Mouse (Mus musculus): Measurements from ENCODE around the gene Vmn1r43.
"Not testable (repeated sequence)": the region's sequence is repeated elsewhere in the genome, so short reads cannot be mapped to it uniquely, and the experiment has no call there.

Vmn1r43 gene

DNA sequence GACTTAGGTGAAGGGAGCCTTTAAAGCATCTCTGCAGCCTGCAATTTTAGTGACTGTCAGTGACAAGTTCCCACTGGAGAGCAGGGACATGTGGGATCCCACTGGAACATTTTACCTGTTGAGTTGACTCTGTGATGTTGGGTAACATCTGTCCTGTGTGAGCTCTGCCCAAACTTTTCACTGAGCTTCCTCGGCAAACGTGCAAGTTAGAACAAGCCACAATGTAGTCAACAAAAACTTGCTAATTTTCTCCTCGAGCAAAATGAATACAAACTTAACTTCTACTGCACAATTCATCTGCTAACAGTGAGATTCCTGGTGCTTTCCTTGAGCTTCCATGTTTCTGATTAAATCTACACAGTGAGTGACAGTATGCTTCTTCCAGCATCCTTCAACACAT lies at the start of gene Vmn1r43, which contains the start of gene Vmn1r42:
TSS of gene Vmn1r43 (minus strand) at position 101 of the 400 bp plus-strand sequence.
TSS of gene Vmn1r42 (minus strand) at position 101 of the 400 bp plus-strand sequence.
- not testable (repeated sequence) for DNase-seq (ENCODE audit: low spot score)

DNA sequence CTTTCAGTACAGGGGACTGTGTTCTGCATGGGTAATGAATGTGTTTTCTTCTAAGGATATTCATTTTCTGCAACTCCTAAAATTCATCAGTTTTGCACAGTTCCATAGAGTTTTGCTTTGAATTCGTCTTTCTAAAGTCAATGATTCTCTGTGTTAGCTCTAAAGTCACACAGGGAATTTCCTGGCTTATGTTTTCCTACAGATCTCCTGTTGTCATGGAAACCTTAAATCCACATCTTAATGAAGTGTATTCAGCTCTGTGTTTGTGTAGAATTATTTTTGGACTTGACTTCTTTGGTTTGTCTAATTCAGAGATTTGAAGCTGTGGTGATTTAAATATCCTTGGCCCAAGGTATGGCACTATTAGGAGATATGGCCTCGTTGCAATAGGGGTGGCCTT lies 7.6 kb upstream of the Vmn1r43 start:
- DNase-seq (ENCODE audit: low spot score) = no peak

DNA sequence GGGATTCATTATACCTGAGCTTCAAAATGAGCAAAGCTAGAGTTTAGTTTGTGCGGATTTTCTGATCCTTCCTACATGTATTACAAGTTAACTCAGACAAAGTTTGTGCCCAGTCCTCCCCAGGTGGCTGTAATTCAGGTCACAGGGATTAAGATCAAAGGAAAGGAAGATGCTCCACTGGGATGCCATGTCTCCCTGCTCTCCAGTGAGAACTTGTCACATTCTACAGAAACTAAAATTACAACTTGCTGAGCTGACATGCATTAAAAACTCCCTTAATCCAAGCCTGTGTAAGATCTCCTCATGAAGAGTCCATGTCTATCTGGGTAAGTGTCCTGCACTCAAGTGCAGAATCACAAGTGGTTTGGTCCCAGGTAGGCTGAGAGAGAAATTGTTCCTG lies 7.1 kb upstream of the Vmn1r43 start, which contains the start of gene Vmn1r44:
TSS of gene Vmn1r44 (plus strand) at position 301 of the 400 bp plus-strand sequence.
- DNase-seq (ENCODE audit: low spot score) = no peak

DNA sequence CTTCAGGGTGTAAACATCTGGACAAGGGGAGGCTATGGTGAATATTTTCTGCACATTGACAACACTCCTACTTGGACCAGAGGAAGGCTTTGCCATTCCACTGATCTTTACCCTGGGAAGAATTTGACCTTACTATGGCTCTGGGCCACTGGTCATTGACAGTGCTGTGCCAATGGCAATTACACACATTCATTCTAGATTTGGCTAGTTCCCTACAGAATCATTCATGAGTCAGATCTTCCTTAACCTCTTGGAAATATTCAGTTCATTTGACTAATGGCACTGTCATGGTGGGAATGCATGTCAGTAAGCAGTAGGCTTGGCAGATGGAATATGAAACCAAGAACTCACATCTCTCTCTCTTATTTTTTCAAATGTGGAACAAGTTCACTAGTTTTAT lies 4.7 kb upstream of the Vmn1r43 start:
- peak; percentile 78 for DNase-seq (ENCODE audit: low spot score)

DNA sequence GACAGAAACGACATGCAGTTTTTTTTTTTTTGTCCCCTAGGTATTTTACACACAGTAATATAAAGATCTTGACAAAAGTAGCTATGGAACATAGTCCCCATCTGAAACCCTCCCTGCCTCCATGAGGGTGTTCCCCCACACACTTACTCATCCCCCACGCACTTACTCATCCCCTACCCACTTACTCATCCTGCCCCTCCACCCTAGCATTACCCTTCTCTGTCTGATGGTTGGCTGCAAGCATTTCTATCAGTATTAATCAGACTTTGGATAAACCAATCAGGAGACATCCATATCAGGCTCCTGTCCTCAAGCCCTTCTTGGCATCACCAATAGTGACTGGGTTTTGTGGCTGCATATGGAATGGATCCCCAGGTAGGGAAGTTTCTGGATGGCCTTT lies 750 bp upstream of the Vmn1r43 start:
- no peak for DNase-seq (ENCODE audit: low spot score)

DNA sequence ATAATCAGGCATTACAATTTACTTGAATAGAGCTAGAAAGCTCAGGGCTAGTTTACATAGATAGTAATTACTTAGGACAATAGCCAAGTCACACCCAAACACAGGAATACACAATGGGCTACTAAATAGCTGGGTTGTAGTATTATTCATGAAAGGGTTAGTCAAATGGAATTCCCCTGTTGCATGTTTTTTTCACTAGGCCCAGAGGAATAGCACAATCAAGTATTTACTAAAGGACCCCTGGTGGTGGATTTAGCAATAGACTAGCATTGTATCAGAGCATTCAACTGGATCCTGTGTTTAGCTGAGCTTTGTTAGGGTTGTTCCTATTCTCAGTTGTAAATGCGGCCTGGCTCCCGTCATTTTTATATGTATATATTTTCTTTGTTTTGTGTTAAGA lies 8.2 kb downstream of the Vmn1r43 start:
- no peak for DNase-seq (ENCODE audit: low spot score)

DNA sequence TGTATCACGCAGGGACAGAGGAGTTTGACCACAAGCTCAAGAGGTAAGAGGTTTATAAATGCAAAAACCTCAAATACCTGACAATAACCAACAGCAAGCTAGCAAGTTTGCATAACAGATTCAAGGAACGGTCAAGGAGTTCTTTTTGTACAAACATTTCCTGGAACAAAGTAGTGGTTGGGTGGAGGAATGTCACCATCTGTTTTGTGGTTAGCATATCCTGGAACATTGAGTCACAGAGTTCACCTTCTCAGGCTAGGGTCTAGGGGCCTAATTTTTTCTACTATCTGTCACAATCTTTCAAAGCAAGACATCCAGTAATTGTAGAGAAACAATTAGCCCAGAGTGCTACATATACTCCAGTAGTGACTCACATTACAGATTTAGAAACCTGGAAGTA lies 8.9 kb downstream of the Vmn1r43 start:
- no peak for DNase-seq (ENCODE audit: low spot score)

DNA sequence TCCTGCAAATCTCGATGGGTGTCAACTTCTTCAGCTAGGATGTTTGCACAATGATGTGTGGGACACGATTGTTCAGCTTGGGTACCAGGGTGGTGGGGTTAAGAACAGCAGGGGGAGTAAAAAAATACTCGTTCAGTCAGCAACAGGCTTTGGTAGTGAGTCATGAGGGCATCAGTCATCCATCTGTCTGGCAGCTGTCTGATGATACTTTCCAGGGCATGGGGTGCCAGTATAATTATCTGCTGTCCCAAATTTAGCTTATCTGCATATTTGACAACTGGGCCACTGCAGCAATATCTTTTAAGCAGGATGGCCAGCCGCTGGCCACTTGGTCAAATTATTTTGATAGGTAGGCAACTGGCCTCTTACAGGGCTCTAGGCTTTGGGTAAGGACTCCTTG lies 12.4 kb downstream of the Vmn1r43 start:
- DNase-seq (ENCODE audit: low spot score) = no peak

DNA sequence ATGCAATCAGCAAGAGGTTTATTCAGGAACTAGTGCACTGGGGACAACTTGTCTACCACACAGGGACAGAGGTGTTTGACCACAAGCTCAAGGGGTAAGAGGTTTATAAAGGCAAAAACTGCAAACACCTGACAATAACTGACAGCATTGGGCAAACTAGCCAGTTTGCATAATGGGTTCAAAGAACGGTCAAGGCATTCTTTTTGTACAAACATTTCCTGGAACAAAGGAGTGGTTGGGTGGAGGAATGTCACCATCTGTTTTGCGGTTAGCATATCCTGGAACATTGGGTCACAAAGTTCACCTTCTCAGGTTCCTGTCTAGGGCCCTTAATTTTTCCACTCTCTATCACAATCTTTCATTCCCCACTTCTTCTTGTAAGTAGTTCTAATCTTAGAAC lies 16.4 kb downstream of the Vmn1r43 start:
- peak; percentile 27 for DNase-seq (ENCODE audit: low spot score)

DNA sequence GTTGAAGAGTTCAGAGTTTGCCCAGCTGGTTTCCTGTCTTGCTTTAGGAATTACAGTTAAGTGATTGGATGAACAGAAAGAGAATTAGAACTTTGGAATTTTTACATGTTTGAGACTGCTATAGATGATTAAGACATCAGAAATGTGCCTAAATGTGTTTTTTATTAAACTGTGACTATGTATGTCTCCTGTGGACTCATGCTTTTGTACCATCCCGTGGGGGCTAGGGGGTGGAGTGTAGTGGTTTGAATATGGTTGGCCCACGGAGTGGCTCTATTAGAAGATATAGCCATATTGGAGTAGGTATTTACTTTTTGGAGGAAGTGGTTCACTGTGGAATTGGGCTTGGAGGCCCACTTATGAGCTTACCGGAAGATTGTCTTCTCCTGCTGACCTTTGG lies 18.7 kb downstream of the Vmn1r43 start:
- DNase-seq (ENCODE audit: low spot score) = no peak

Measured in adipocyte (in vitro differentiated cells).